Mouse (Mus musculus): Measurements from ENCODE around the gene Mapk1. TPM values are rescaled to one million over a fixed set of nuclear protein-coding genes. Genes with fewer than 3 reads are reported as not detected.
"Not testable (repeated sequence)": the region's sequence is repeated elsewhere in the genome, so short reads cannot be mapped to it uniquely, and the experiment has no call there.

Gene Mapk1
- polyA plus RNA-seq, 1 experiment, result 77.2 TPM

DNA sequence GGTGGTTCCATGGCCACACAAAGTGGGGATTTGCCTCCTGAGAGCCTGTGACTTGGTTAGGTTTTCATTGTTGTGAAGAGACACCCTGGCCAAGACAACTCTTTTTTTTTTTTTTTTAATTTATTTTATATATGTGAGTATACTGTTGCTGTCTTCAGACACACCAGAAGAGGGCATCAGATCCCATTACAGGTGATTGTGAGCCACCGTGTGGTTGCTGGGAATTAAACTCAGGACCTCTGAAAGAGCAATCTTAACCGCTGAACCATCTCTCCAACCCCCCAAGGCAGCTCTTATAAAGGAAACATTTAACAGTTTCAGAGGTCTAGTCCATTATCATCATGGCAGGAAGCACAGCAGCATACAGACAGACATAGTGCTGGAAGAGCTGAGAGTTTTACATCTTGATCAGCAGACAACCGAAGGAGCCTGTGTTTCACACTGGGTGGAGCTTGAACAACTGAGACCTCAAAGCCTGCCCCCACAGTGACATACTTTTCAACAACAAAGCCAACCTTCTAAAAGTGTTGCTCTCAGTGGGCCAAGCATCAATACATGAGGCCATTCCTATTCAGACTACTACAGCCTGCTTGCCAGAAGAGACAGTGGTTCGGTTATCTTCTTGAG is 11.4 kb downstream of the Mapk1 start:
- Histone ChIP-seq H3ac (ENCODE audit: control insufficient read depth, insufficient read length, low read depth) (no peak overlapping the region), H3K79me3 (ENCODE audit: low read depth) (peaks cover 98% of the 10 kb centered on the region), H3K27me3 (ENCODE audit: control insufficient read depth, insufficient read depth, insufficient read length) (no peaks in the 10 kb centered on the region), H3K79me2 (ENCODE audit: control insufficient read depth, insufficient read depth) (peaks cover 100% of the 10 kb centered on the region), H3K36me3 (ENCODE audit: control insufficient read depth, insufficient read depth) (peaks cover 11% of the 10 kb centered on the region), H3K4me3 (ENCODE audit: insufficient read depth, poor library complexity, severe bottlenecking) (no peak overlapping the region)
- TF ChIP-seq USF1 (IDR thresholded peaks at IDR 0.05; ENCODE audit: low read depth) (no peak), MAX (IDR thresholded peaks at IDR 0.05) (no peak), CTCF (IDR thresholded peaks at IDR 0.05; ENCODE audit: control insufficient read depth, insufficient read depth, insufficient read length) (no peak), CEBPB (IDR thresholded peaks at IDR 0.05; ENCODE audit: low read depth) (no peak), FOSL1 (IDR thresholded peaks at IDR 0.05; ENCODE audit: insufficient read depth, low read length, poor library complexity, severe bottlenecking) (no peak), MYOD1 (IDR thresholded peaks at IDR 0.05; ENCODE audit: control insufficient read depth, insufficient read length, low read depth) (no peak), MYOG (IDR thresholded peaks at IDR 0.05; ENCODE audit: control insufficient read depth, extremely low read depth, insufficient read length) (no peak)

DNA sequence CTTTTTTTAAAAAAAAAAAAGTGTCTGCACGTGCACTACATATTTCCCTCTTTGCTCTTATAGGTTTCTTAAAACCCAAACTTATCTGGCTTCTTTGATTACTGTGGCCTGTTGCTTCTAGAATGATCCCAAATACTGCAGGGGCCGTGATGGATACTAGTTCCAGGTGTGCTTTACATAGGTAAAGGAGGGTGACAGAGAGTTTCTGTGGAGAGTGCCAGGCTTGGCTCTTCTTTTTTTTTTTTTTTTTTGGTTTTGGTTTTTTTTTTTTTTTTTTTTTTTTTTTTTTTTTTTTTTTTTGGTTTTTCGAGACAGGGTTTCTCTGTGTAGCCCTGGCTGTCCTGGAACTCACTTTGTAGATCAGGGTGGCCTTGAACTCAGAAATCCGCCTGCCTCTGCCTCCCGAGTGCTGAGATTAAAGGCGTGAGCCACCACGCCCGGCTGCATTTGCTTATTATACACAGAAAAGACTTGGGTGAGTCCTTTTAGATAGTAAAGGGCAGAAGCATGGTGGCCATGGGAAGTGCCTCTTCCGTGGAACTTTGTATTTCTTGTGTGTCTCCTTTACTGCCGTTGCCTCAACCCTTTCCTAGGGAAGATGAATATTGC is 13.0 kb downstream of the Mapk1 start:
- not testable (repeated sequence) for H3K4me3 ChIP-seq (ENCODE audit: insufficient read depth, poor library complexity, severe bottlenecking); H3K27me3 ChIP-seq (ENCODE audit: control insufficient read depth, insufficient read depth, insufficient read length); H3ac ChIP-seq (ENCODE audit: control insufficient read depth, insufficient read length, low read depth)
- Histone ChIP-seq H3K36me3 (ENCODE audit: control insufficient read depth, insufficient read depth) (peaks cover 13% of the 10 kb centered on the region), H3K79me3 (ENCODE audit: low read depth) (peaks cover 97% of the 10 kb centered on the region), H3K79me2 (ENCODE audit: control insufficient read depth, insufficient read depth) (peaks cover 100% of the 10 kb centered on the region)

DNA sequence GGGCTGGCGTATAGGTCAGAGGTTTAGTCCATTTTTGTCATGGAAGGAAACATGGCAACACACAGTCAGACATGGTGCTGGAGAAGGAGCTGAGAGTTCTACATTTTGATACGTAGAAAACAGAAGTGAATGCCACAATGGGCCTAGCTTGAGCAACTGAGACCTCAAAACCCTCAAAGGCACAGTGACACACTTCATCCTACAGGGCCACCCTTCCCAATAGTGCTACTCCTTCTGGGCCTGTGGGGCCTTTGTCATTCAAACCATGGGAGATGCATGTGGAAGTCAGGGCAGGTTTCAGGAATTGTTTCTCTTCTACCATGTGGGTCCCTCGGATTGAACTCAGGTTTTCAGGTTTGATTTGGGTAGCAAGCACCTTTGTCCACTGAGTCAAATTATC is 17.9 kb downstream of the Mapk1 start:
- no peak overlapping the region for H3K4me3 ChIP-seq (ENCODE audit: insufficient read depth, poor library complexity, severe bottlenecking)
- TF ChIP-seq MYOG (IDR thresholded peaks at IDR 0.05; ENCODE audit: control insufficient read depth, extremely low read depth, insufficient read length) (no peak), USF1 (IDR thresholded peaks at IDR 0.05; ENCODE audit: low read depth) (no peak), CTCF (IDR thresholded peaks at IDR 0.05; ENCODE audit: control insufficient read depth, insufficient read depth, insufficient read length) (no peak), MAX (IDR thresholded peaks at IDR 0.05) (no peak), CEBPB (IDR thresholded peaks at IDR 0.05; ENCODE audit: low read depth) (no peak), MYOD1 (IDR thresholded peaks at IDR 0.05; ENCODE audit: control insufficient read depth, insufficient read length, low read depth) (no peak), FOSL1 (IDR thresholded peaks at IDR 0.05; ENCODE audit: insufficient read depth, low read length, poor library complexity, severe bottlenecking) (no peak)
- H3K79me3 ChIP-seq (ENCODE audit: low read depth), result peaks cover 97% of the 10 kb centered on the region
- H3K27me3 ChIP-seq (ENCODE audit: control insufficient read depth, insufficient read depth, insufficient read length), result no peaks in the 10 kb centered on the region
- peaks cover 25% of the 10 kb centered on the region for H3K36me3 ChIP-seq (ENCODE audit: control insufficient read depth, insufficient read depth)
- H3ac ChIP-seq (ENCODE audit: control insufficient read depth, insufficient read length, low read depth), result no peak overlapping the region
- peaks cover 100% of the 10 kb centered on the region for H3K79me2 ChIP-seq (ENCODE audit: control insufficient read depth, insufficient read depth)

DNA sequence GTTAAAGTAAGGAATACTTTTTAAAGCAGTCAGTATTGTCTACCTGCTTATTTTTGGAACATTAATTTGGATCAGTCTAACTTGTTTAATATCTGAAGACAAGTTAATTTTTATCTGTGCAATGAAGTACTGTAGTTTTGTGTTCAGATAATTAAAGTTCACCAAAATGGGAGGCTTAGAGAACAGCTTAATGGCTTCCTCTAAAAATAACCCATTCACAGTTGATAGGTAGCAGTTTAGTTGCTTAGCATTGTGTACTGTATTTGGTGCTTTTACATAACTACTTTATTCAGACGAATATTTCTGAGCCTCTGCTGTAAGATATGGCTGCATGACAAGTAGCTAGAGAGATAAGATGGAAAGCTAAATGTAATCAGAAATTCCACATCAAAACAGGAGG is 23.9 kb downstream of the Mapk1 start:
- Histone ChIP-seq H3ac (ENCODE audit: control insufficient read depth, insufficient read length, low read depth) (no peak overlapping the region), H3K4me3 (ENCODE audit: insufficient read depth, poor library complexity, severe bottlenecking) (no peak overlapping the region), H3K27me3 (ENCODE audit: control insufficient read depth, insufficient read depth, insufficient read length) (no peaks in the 10 kb centered on the region), H3K79me2 (ENCODE audit: control insufficient read depth, insufficient read depth) (peaks cover 99% of the 10 kb centered on the region), H3K79me3 (ENCODE audit: low read depth) (peaks cover 93% of the 10 kb centered on the region), H3K36me3 (ENCODE audit: control insufficient read depth, insufficient read depth) (peaks cover 14% of the 10 kb centered on the region)
- no peak for TF ChIP-seq MYOD1 (IDR thresholded peaks at IDR 0.05; ENCODE audit: control insufficient read depth, insufficient read length, low read depth)

DNA sequence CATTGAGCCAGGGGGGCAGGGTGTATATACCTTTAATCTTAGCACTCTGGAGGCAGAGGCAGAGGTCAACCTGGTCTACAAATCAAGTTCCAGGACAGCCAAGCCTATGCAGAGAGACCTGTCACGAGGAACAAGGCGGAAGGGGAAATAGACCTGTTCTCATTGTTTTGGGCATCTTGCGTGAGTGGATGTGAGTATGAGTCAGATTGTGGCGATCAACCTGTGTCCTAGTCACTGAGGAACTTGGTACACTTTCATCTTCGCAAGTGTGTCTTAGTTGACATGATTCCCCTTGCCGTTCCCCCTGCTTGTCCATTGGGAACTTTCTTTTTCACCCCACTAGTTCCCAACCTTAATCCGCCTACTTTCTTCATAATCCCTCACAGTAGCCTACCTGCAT is 26.9 kb downstream of the Mapk1 start:
- TF ChIP-seq MAX (IDR thresholded peaks at IDR 0.05), result no peak
- H3K36me3 ChIP-seq (ENCODE audit: control insufficient read depth, insufficient read depth), result peaks cover 9% of the 10 kb centered on the region
- no peak overlapping the region for H3ac ChIP-seq (ENCODE audit: control insufficient read depth, insufficient read length, low read depth)
- H3K79me3 ChIP-seq (ENCODE audit: low read depth), result peaks cover 93% of the 10 kb centered on the region
- no peaks in the 10 kb centered on the region for H3K27me3 ChIP-seq (ENCODE audit: control insufficient read depth, insufficient read depth, insufficient read length)
- no peak overlapping the region for H3K4me3 ChIP-seq (ENCODE audit: insufficient read depth, poor library complexity, severe bottlenecking)
- H3K79me2 ChIP-seq (ENCODE audit: control insufficient read depth, insufficient read depth), result peaks cover 99% of the 10 kb centered on the region

DNA sequence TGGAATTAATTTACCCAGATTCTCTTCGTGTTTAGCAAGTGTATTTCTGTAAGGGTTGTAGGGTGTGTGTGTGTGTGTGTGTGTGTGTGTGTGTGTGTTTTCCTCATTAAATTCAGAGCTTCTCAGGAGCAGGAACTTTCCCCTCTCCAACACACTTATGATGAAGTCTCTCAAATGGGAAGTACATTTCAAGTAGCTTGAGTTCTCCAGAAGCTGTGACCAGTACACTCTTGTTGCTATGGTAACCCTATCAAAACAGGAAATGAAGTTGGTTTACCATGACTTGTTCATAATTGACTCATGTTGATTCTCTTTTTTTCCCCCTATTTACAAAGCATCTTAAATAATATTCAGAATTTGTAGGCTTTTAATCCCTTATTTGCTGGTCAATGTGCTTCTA is 29.4 kb downstream of the Mapk1 start:
- Histone ChIP-seq H3K27me3 (ENCODE audit: control insufficient read depth, insufficient read depth, insufficient read length) (no peaks in the 10 kb centered on the region), H3K79me3 (ENCODE audit: low read depth) (peaks cover 79% of the 10 kb centered on the region), H3K36me3 (ENCODE audit: control insufficient read depth, insufficient read depth) (peaks cover 26% of the 10 kb centered on the region), H3K79me2 (ENCODE audit: control insufficient read depth, insufficient read depth) (peaks cover 97% of the 10 kb centered on the region), H3ac (ENCODE audit: control insufficient read depth, insufficient read length, low read depth) (no peak overlapping the region), H3K4me3 (ENCODE audit: insufficient read depth, poor library complexity, severe bottlenecking) (no peak overlapping the region)
- TF ChIP-seq USF1 (IDR thresholded peaks at IDR 0.05; ENCODE audit: low read depth) (no peak), CEBPB (IDR thresholded peaks at IDR 0.05; ENCODE audit: low read depth) (no peak), MAX (IDR thresholded peaks at IDR 0.05) (no peak), MYOG (IDR thresholded peaks at IDR 0.05; ENCODE audit: control insufficient read depth, extremely low read depth, insufficient read length) (no peak), MYOD1 (IDR thresholded peaks at IDR 0.05; ENCODE audit: control insufficient read depth, insufficient read length, low read depth) (no peak)
